Mouse (Mus musculus): ENCODE results near the gene Nrip3. TPM values are rescaled to one million over a fixed set of nuclear protein-coding genes. Genes with fewer than 3 reads are reported as not detected.

Nrip3 gene
- polyA plus RNA-seq, 1 experiment from 2014 or later = 0.67 TPM

GRCm38 (mm10) chr7:109731626-109732025 lies 50.2 kb downstream of the Nrip3 start, which contains the start of gene Ascl3:
Ascl3 (minus strand) TSS chr7:109731726.
- Histone ChIP-seq H3K36me3 (peaks cover 21% of the 10 kb centered on the region), H3K27ac (no peak within 1 kb of the TSS), H3K27me3 (no peaks in the 10 kb centered on the region), H3K4me1 (replicated peaks) (no peaks in the 10 kb centered on the region), H3K4me3 (replicated peaks) (no peak within 1 kb of the TSS), H3K9ac (no peak within 1 kb of the TSS), H3K4me2 (no peak within 1 kb of the TSS), H3K9me3 (replicated peaks) (no peaks in the 10 kb centered on the region)
- ATAC-seq (ENCODE audit: low read depth) (no peak), DNase-seq (no peak)
- 78% methylated on average over 5 of the region's 5 CpGs for WGBS (ENCODE audit: insufficient replicate concordance)

- ATAC-seq (ENCODE audit: low read depth) = no peak
Measured at GRCm38 (mm10) chr7:109723697-109724096, 58.1 kb downstream of the Nrip3 start, which contains the start of gene BC051019. BC051019 (minus strand) TSS chr7:109723850.

GRCm38 (mm10) chr7:109723114-109723513 lies 58.7 kb downstream of the Nrip3 start:
- WGBS (ENCODE audit: insufficient replicate concordance) = 81% methylated on average over 8 of the region's 8 CpGs
- Histone ChIP-seq H3K9me3 (replicated peaks) (no peaks in the 10 kb centered on the region), H3K9ac (no peak overlapping the region), H3K27me3 (no peaks in the 10 kb centered on the region), H3K27ac (no peak overlapping the region), H3K4me1 (replicated peaks) (no peaks in the 10 kb centered on the region), H3K4me2 (no peak overlapping the region), H3K4me3 (replicated peaks) (no peak overlapping the region), H3K36me3 (no peaks in the 10 kb centered on the region)
- ATAC-seq (ENCODE audit: low read depth) = no peak
- DNase-seq = no peak

More at GRCm38 (mm10) chr7:109723697-109724096, 58.1 kb downstream of the Nrip3 start, which contains the start of gene BC051019:
- no peak for DNase-seq
- Histone ChIP-seq H3K36me3 (no peaks in the 10 kb centered on the region), H3K9me3 (replicated peaks) (no peaks in the 10 kb centered on the region), H3K9ac (no peak within 1 kb of the TSS), H3K27me3 (no peaks in the 10 kb centered on the region), H3K27ac (no peak within 1 kb of the TSS), H3K4me1 (replicated peaks) (no peaks in the 10 kb centered on the region), H3K4me2 (no peak within 1 kb of the TSS), H3K4me3 (replicated peaks) (no peak within 1 kb of the TSS)
- 84% methylated on average over 5 of the region's 5 CpGs for WGBS (ENCODE audit: insufficient replicate concordance)

- H3K4me2 ChIP-seq = no peak overlapping the region
- no peaks in the 10 kb centered on the region for H3K36me3 ChIP-seq
- no peak for ATAC-seq (ENCODE audit: low read depth)
- no peak for DNase-seq
- no peaks in the 10 kb centered on the region for H3K4me1 ChIP-seq (replicated peaks)
- H3K4me3 ChIP-seq (replicated peaks) = no peak overlapping the region
- no peaks in the 10 kb centered on the region for H3K9me3 ChIP-seq (replicated peaks)
- WGBS (ENCODE audit: insufficient replicate concordance) = 89% methylated on average over 2 of the region's 2 CpGs
- H3K27me3 ChIP-seq = no peaks in the 10 kb centered on the region
- H3K27ac ChIP-seq = no peak overlapping the region
- H3K9ac ChIP-seq = no peak overlapping the region
Measured at GRCm38 (mm10) chr7:109722618-109723017, 59.2 kb downstream of the Nrip3 start.

GRCm38 (mm10) chr7:109719286-109719685 lies 62.5 kb downstream of the Nrip3 start:
- no peak overlapping the region for H3K4me2 ChIP-seq
- 58% methylated on average over 9 of the region's 9 CpGs for WGBS (ENCODE audit: insufficient replicate concordance)
- H3K9me3 ChIP-seq (replicated peaks) = no peaks in the 10 kb centered on the region
- no peaks in the 10 kb centered on the region for H3K36me3 ChIP-seq
- no peaks in the 10 kb centered on the region for H3K27me3 ChIP-seq
- H3K9ac ChIP-seq = no peak overlapping the region
- no peak overlapping the region for H3K27ac ChIP-seq
- no peak overlapping the region for H3K4me3 ChIP-seq (replicated peaks)
- ATAC-seq (ENCODE audit: low read depth) (no peak), DNase-seq (no peak)
- H3K4me1 ChIP-seq (replicated peaks) = no peaks in the 10 kb centered on the region

GRCm38 (mm10) chr7:109713434-109713982 lies 68.3 kb downstream of the Nrip3 start:
- ATAC-seq (ENCODE audit: low read depth) = no peak
- 82% methylated on average over 2 of the region's 2 CpGs for WGBS (ENCODE audit: insufficient replicate concordance)
- Histone ChIP-seq H3K4me1 (replicated peaks) (no peaks in the 10 kb centered on the region), H3K4me3 (replicated peaks) (no peak overlapping the region), H3K27ac (no peak overlapping the region), H3K4me2 (no peak overlapping the region), H3K9me3 (replicated peaks) (no peaks in the 10 kb centered on the region), H3K27me3 (no peaks in the 10 kb centered on the region), H3K36me3 (peaks cover 49% of the 10 kb centered on the region), H3K9ac (no peak overlapping the region)
- DNase-seq = no peak

GRCm38 (mm10) chr7:109712198-109712597 lies 69.6 kb downstream of the Nrip3 start:
- H3K27me3 ChIP-seq = no peaks in the 10 kb centered on the region
- H3K36me3 ChIP-seq = peaks cover 62% of the 10 kb centered on the region
- H3K9ac ChIP-seq = no peak overlapping the region
- H3K9me3 ChIP-seq (replicated peaks) = no peaks in the 10 kb centered on the region
- no peak overlapping the region for H3K27ac ChIP-seq
- no peak overlapping the region for H3K4me2 ChIP-seq
- DNase-seq = no peak
- ATAC-seq (ENCODE audit: low read depth) = no peak
- no peak overlapping the region for H3K4me3 ChIP-seq (replicated peaks)
- WGBS (ENCODE audit: insufficient replicate concordance) = 89% methylated on average over 7 of the region's 7 CpGs
- peaks cover 7% of the 10 kb centered on the region for H3K4me1 ChIP-seq (replicated peaks)

GRCm38 (mm10) chr7:109710069-109710468 lies 71.8 kb downstream of the Nrip3 start:
- no peak overlapping the region for H3K9ac ChIP-seq
- peaks cover 69% of the 10 kb centered on the region for H3K36me3 ChIP-seq
- H3K27ac ChIP-seq = no peak overlapping the region
- 65% methylated on average over 1 of the region's 1 CpGs for WGBS (ENCODE audit: insufficient replicate concordance)
- peaks cover 26% of the 10 kb centered on the region for H3K4me1 ChIP-seq (replicated peaks)
- H3K9me3 ChIP-seq (replicated peaks) = no peaks in the 10 kb centered on the region
- ATAC-seq (ENCODE audit: low read depth) = no peak
- no peak overlapping the region for H3K4me2 ChIP-seq
- no peak for DNase-seq
- H3K4me3 ChIP-seq (replicated peaks) = no peak overlapping the region
- H3K27me3 ChIP-seq = no peaks in the 10 kb centered on the region

GRCm38 (mm10) chr7:109708961-109709382 lies 72.9 kb downstream of the Nrip3 start:
- H3K27ac ChIP-seq = no peak overlapping the region
- no peak for ATAC-seq (ENCODE audit: low read depth)
- DNase-seq = no peak
- H3K27me3 ChIP-seq = no peaks in the 10 kb centered on the region
- H3K36me3 ChIP-seq = peaks cover 69% of the 10 kb centered on the region
- 64% methylated on average over 3 of the region's 3 CpGs for WGBS (ENCODE audit: insufficient replicate concordance)
- no peaks in the 10 kb centered on the region for H3K9me3 ChIP-seq (replicated peaks)
- H3K4me1 ChIP-seq (replicated peaks) = peaks cover 37% of the 10 kb centered on the region
- no peak overlapping the region for H3K9ac ChIP-seq
- no peak overlapping the region for H3K4me3 ChIP-seq (replicated peaks)
- no peak overlapping the region for H3K4me2 ChIP-seq

Other genes starting within 250 kb of the Nrip3 start
- 16.5 and 20.3 TPM in 2 replicates for gene St5, start 78.4 kb downstream of the Nrip3 start, polyA plus RNA-seq (2015; fragmentation: Nextera tagmentation; extraction: Ambion mirVana)
- 51.9 and 53.3 TPM in 2 replicates for gene Akip1, start 78.3 kb downstream of the Nrip3 start, polyA plus RNA-seq (2015; fragmentation: Nextera tagmentation; extraction: Ambion mirVana)
- 0.07 and 0.08 TPM in 2 replicates for gene BC051019, start 58.2 kb downstream of the Nrip3 start, polyA plus RNA-seq (2015; fragmentation: Nextera tagmentation; extraction: Ambion mirVana)
- not detected in 2 replicates for gene Ascl3, start 50.3 kb downstream of the Nrip3 start, polyA plus RNA-seq (2015; fragmentation: Nextera tagmentation; extraction: Ambion mirVana)
- gene Tmem9b, start 29.1 kb downstream of the Nrip3 start, polyA plus RNA-seq (2015; fragmentation: Nextera tagmentation; extraction: Ambion mirVana) = 40.8 and 42.6 TPM in 2 replicates
- gene Scube2, start 83.7 kb upstream of the Nrip3 start, polyA plus RNA-seq (2015; fragmentation: Nextera tagmentation; extraction: Ambion mirVana) = 0.06 and 0.14 TPM in 2 replicates
- gene Dennd5a, start 178.4 kb upstream of the Nrip3 start, polyA plus RNA-seq (2015; fragmentation: Nextera tagmentation; extraction: Ambion mirVana) = 6.7 TPM in 2 replicates
- 35.4 and 45.7 TPM in 2 replicates for gene Tmem41b, start 204.9 kb upstream of the Nrip3 start, polyA plus RNA-seq (2015; fragmentation: Nextera tagmentation; extraction: Ambion mirVana)
- 25.0 and 33.9 TPM in 2 replicates for gene Ipo7, start 236.2 kb upstream of the Nrip3 start, polyA plus RNA-seq (2015; fragmentation: Nextera tagmentation; extraction: Ambion mirVana)

Measured in liver, embryonic 13.5 days (tissue).